Mouse (Mus musculus): Measurements from ENCODE around the gene Ccdc40.
A peak's percentile ranks its signal among the peaks of the same experiment; 100 is the strongest.

Ccdc40 gene

GRCm38 (mm10) chr11:119228091-119228781 is at the start of gene Ccdc40, which contains the start of gene Tbc1d16:
Ccdc40 (plus strand) TSS chr11:119228572.
Tbc1d16 (minus strand) TSS chr11:119228499.
- peak; percentile 81 for ATAC-seq (ENCODE audit: low TSS enrichment)

DNA sequence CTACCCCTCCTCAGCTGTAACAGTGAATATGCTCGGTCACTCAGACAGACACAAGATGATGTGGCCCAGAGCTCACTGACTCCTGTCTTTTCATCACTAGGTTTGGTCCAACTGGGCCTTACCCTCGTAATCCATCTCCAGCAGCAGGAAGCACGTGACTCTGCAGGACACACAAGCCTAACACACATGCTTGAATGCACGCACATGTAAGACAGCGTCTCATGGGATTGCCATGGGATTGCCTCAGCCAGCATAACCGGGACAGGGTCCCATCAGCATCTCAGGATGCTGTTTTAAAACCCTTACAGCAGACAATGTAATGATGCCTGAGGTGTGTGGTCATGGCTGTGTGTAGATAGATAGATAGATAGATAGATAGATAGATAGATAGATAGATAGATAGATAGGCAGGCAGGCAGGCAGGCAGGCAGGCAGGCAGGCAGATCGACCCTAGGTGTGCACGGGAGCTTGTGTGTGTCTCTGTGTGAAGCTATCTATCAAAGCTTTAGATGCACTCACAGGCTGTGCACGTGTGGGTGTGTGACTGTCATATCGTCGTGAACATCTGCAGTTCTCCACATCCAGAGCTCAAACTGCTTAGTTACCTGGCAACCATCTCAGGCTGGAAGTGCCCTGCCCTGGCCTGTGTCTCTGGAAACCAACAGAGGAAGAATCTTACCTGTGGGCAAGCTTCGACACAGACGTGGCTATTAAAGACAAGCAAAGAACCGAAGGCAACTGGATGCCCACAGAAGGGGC is 47.4 kb upstream of the Ccdc40 start:
- no peak for ATAC-seq (ENCODE audit: low TSS enrichment)

- no peak for ATAC-seq (ENCODE audit: low TSS enrichment)
These were observed 46.4 kb upstream of the Ccdc40 start for GRCm38 (mm10) chr11:119181861-119182395.

GRCm38 (mm10) chr11:119183684-119184310 is 44.6 kb upstream of the Ccdc40 start:
- ATAC-seq (ENCODE audit: low TSS enrichment) = no peak

GRCm38 (mm10) chr11:119186381-119186780 is 42.0 kb upstream of the Ccdc40 start:
- ATAC-seq (ENCODE audit: low TSS enrichment) = no peak

GRCm38 (mm10) chr11:119186989-119187799 is 41.2 kb upstream of the Ccdc40 start:
- 0 out of 2 replicates have a peak, but pooled peaks have one; percentile 20 for ATAC-seq (ENCODE audit: low TSS enrichment)

DNA sequence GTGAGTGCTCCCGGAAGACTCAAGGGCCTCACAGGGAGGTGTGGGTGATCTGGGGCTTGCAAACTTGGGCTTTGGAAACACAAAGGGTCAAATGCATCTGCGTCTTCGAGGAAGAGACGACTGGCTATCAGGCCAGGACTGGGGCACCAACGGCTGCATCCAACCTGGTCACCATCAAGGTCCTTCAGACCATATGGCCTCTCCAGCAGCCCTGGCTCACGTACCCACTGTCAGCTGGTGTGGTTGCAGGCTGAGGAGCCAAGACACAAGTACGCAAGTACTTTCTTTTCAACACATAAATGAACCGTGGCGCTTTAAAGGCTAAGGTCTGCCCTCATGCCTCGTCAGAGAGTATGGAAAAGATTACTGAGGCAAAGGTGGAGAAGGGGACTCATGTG is 40.6 kb upstream of the Ccdc40 start:
- no peak for ATAC-seq (ENCODE audit: low TSS enrichment)

DNA sequence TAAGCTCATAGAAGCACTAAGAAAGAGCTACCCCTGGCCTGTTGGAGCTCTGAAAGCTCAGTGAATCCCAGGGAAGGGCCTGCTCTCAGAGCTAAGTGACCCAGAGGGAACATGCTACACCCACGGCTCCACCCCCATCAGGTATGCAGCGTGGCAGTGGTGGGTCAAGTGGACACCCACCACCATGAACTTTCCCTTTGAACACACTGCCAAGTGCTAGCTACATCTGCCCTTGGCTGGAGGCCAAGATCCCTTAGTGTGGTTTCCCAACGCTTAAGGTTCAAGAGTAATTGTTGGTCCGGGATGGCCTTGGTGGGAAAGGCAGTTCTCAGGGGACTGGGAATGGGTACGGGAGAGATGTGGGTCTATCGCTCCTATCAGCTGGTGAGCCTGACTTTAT is 40.0 kb upstream of the Ccdc40 start:
- no peak for ATAC-seq (ENCODE audit: low TSS enrichment)

DNA sequence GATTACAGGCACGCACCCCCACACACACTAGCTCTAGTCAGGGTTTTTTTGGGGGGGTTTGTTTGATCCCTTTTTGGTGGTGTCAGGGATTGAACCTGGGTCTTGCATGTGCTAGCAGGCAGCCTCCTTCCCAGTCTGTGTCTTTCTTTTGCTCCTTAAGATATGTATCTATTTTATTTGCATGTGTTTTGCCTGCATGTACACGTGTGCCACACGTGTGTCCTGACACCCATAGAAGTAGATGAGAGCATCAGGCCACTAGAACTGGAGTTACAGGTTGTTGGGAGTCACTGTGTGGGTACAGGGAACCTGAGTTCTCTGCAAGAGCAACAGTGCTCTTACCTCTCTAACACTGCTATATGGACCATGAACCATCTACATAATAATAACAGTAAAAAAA is 39.1 kb upstream of the Ccdc40 start:
- no peak for ATAC-seq (ENCODE audit: low TSS enrichment)

DNA sequence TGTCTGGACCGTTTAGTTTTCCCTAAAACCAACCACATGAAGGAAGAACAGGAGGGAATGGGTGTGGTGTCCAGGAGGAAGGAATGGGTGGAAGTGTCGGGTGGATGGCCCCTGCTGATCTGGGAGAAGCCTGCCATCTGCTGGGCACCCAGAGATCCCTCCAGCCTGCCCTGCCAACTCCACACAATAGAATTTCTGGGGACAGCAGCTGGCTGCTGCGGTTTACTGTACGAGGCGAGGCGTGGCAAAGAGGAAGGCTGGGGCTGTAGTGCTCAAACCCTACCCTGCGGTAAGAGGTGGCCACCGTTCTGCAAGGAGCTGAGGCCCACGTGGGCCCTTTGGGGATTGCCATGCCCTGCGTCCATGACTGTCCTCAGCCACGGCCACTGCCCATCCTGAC is 37.9 kb upstream of the Ccdc40 start:
- peak; percentile 79 for ATAC-seq (ENCODE audit: low TSS enrichment)

GRCm38 (mm10) chr11:119191606-119192081 is 36.7 kb upstream of the Ccdc40 start:
- no peak for ATAC-seq (ENCODE audit: low TSS enrichment)

- no peak for ATAC-seq (ENCODE audit: low TSS enrichment)
These were observed 36.2 kb upstream of the Ccdc40 start for GRCm38 (mm10) chr11:119192176-119192575.

- ATAC-seq (ENCODE audit: low TSS enrichment) = no peak
These were observed 35.8 kb upstream of the Ccdc40 start for GRCm38 (mm10) chr11:119192605-119193004.

DNA sequence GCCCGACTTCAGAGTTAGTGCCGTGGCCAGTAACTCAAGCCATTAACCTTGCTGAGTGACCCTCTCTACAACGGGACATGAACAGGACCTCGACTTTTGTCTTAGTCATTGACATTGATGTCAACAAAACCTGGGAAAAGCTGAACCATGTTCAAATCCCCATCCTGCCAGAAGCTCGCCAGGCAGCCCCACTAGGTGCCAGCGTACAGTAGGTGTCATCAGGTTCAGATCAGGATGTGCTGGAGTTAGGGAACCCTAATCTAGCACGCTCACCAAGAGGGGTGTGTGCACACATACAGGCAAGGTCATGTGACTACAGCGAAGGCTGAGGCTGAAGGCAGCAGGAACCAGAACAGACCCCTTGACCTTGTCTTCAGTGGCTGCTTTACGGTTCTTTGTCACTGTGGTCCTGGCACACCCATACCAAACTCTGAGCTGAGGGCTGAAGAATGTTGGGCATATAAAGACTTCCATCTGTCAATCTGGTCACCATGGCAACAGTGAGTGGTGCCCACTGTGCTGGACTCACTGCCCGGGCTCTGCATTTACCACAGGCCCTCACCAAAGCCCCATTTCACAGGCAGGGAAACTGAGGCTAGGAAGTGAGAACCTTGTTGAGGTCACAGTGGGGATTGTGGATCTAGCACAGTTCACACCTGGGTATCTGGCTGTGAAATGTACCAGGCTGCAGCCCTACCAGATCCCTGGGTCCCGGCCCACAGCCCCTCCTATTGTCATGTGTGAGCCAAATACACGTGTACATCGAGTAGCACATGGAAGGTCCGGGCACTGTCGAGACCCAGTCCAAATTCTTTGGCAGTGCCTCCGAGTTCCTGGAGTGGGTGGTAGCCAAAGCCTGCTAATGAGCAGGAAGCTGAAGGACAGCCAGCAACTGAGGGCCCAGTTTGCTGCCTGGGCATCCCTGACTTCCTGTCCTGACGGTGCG is 30.5 kb upstream of the Ccdc40 start:
- ATAC-seq (ENCODE audit: low TSS enrichment) = peak; percentile 63

- ATAC-seq (ENCODE audit: low TSS enrichment) = peak; percentile 75
These were observed 29.7 kb upstream of the Ccdc40 start for GRCm38 (mm10) chr11:119198564-119199232.

GRCm38 (mm10) chr11:119199233-119199601 is 29.2 kb upstream of the Ccdc40 start:
- ATAC-seq (ENCODE audit: low TSS enrichment) = no peak

GRCm38 (mm10) chr11:119203423-119203822 is 24.9 kb upstream of the Ccdc40 start:
- no peak for ATAC-seq (ENCODE audit: low TSS enrichment)

- ATAC-seq (ENCODE audit: low TSS enrichment) = no peak
These were observed 22.6 kb upstream of the Ccdc40 start for GRCm38 (mm10) chr11:119205738-119206137.

DNA sequence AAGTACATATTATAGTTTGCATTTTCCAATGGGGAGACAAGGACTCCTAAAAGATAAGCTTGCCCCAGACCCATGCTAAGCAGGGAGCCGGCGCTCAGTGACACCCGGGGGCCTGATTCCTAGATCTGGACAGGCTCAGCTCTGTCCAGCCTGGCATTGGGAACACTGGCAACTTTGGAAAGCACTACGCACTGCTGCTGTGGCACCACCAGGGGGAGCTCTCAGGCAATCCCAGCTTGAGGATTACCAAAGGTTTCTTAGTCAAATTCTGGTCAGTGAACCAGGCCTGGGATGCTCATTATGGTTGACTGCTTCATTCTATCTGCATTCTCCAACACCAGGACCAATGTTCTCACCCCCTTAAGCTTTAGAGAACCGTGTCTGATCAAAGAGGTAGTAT is 21.8 kb upstream of the Ccdc40 start:
- ATAC-seq (ENCODE audit: low TSS enrichment) = peak; percentile 35; the same call in 1 of the 2 replicates

GRCm38 (mm10) chr11:119207986-119208385 is 20.4 kb upstream of the Ccdc40 start:
- no peak for ATAC-seq (ENCODE audit: low TSS enrichment)
